Mouse (Mus musculus): ENCODE measurements around the gene Stx18.

DNA sequence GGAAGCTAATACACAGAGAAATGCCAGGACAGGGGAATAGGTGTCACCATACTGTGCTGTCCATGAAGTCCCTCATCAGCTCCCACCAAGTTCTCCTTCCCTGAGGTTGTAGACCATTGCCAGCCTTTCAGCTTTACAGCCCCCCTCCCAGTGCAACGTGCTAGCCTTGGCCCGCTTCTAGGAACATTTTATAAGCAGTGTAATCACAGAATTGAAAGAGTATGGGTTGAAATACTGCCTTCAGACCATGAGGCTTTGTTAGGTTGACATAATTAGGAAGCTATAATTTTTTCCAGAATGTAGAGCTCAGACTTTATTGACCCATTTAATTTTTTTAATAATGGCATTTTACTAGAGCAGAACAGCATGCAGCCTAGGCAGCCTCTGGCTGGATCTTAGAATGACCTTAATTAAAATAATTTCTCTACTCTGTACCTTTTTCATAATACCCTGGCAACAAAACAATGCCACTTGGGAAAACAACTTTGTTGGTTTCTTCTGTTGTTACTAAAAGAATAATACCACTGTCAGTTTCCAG is 60.7 kb downstream of the Stx18 start:
- TF ChIP-seq CTCF (conservative IDR thresholded peaks at IDR 0.05; ENCODE audit: insufficient read depth, insufficient read length, low read depth, low read length) (no peak), POLR2A (IDR thresholded peaks at IDR 0.05; ENCODE audit: low read depth, low read length) (no peak)
